Mouse (Mus musculus) small intestine, adult 2 months (tissue): ENCODE results near the gene Klhdc1.

Source experiments
- CTCF ChIP-seq: fragments of 200-500 bp; IDR thresholded peaks from 2 replicates; pipeline ENCODE4 v1.5.1; 2012; ENCODE audit warnings: low read depth, mild to moderate bottlenecking, control low read depth, inconsistent platforms, low read length, moderate library complexity, mixed read lengths; ENCODE audit not compliant: insufficient replicate concordance, insufficient read length; ENCODE audit errors: extremely low read depth
- POLR2A ChIP-seq: fragments of 200-500 bp; IDR thresholded peaks from 2 replicates; pipeline ENCODE4 v1.6.1; 2012; ENCODE audit warnings: low read depth, mild to moderate bottlenecking, control low read depth, inconsistent platforms, low read length, moderate library complexity

DNA sequence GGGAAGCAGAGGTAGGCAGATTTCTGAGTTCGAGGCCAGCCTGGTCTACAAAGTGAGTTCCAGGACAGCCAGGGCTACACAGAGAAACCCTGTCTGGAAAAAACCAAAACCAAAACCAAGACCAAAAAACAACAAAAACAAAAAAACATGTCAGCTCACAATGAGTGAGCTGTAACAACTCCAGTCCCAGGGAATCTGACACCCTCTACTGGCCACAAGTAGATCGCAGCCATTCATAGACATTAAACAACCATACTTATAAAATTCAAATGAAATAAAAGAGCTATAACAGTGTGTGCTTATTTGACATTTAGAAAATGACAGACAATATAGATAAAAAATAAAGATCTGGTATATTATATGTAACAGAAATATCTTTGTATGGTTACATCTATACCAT lies 92.6 kb downstream of the Klhdc1 start:
- TF ChIP-seq POLR2A (no peak), CTCF (no peak)
